Comparison of ENCODE assay signal across 27 mouse cellular contexts in the genomic region with DNA sequence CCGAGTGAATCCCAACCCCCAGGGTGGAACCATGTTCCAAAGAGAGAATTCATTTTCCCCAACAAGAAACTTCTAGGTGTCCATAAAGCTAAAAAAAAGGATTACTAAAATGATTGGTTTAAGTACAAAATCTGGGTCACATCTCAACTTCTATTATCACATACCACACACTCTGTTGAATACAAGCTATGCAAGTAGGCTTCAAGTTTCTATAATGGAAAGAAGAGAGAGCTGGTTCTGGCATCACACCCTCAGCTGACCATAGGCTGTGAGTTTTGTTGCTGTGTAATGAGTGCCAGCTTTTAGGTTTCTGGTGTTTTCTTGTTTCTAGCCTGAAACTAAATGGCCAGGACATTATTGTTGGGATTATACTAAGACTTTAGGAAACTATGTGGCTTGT.
"Had no signal": no experiment of that assay in that cellular context is flagged by ENCODE, and none has a peak within 500 bp of the region (broad histone marks: within the 10 kb centered on the region; RNA-seq: fewer than 3 reads in every experiment).

No protein-coding gene starts in this region.

- H3K27ac ChIP-seq: embryonic facial prominence, embryonic 10.5 days; embryonic facial prominence, embryonic 12.5 days; embryonic facial prominence, embryonic 13.5 days; embryonic facial prominence, embryonic 15.5 days; forebrain, embryonic 10.5 days; forebrain, embryonic 12.5 days; forebrain, embryonic 13.5 days; forebrain, embryonic 15.5 days; gastrocnemius, adult 2 months; heart, adult 2 months; heart, embryonic 10.5 days had no signal

- DNase-seq: cerebellum, adult 9-10 months; cerebellum, adult 9-11 months; cerebellum, postnatal 10 days; cerebellum, postnatal 14 days; cerebellum, postnatal 25 days; cerebellum, postnatal 36 days; embryo, embryonic 11 days; gastrocnemius, adult 2 months; gastrocnemius, postnatal 10 days; gastrocnemius, postnatal 14 days; gastrocnemius, postnatal 25 days; gastrocnemius, postnatal 36 days; heart, adult 18-20 months; heart, adult 2 months had no signal

- ATAC-seq: forebrain, embryonic 13.5 days; forebrain, embryonic 14.5 days; forebrain, embryonic 15.5 days; forebrain, embryonic 16.5 days; forebrain, postnatal 0 days had no signal

- H3K4me3 ChIP-seq: embryonic facial prominence, embryonic 10.5 days; embryonic facial prominence, embryonic 12.5 days; embryonic facial prominence, embryonic 13.5 days; embryonic facial prominence, embryonic 15.5 days; erythroblast, embryonic 14.5 days; forebrain, embryonic 10.5 days; forebrain, embryonic 12.5 days; forebrain, embryonic 13.5 days; forebrain, embryonic 15.5 days; gastrocnemius, adult 2 months; heart, adult 2 months; heart, embryonic 10.5 days had no signal
